Mouse (Mus musculus) layer of hippocampus, adult 11-12 months (tissue): ENCODE measurements around the gene E2f6.

ENCODE experiments used
- DNase-seq: peaks from one replicate; pipeline ENCODE4 v3.0.0; 2022; ENCODE audit warnings: low spot score

E2f6 gene

DNA sequence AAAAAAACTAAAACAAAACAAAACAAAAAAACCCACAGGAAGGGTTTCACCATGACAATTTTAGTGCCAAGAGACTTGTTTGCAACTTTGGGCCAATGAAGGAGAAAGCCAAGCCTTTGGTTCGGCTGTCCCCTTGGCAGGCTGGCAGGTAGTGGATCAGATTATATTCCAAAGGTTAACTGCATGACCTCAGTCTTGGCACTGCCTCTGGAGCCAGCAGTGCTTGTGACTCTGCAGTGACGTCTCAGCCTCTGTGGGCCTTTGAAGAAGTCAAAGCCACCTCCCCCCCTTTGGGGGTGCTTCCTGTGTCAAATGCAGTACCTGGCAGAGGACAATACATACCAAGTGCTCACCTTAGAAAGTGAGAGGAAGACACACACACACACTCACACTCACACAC lies 63.3 kb downstream of the E2f6 start:
- DNase-seq: no peak

DNA sequence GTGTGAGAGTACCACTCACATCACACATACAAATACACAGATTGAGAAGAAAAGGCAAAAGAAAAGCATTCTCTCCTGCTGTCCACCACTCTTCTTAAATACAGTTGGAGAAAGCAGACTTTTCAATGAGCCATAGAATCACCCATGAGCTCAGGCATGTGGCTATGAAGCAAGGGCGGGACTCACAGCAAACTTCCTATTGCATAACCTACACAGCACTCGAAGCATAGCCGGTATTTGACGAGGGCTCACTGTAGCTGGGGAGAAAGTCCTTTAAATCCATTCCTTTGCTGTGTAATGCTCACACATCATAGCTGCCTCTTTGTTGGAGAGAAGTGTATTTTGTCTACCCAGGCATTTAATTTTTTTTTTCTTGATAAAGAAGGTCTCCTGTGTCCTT lies 64.5 kb downstream of the E2f6 start:
- DNase-seq: no peak

DNA sequence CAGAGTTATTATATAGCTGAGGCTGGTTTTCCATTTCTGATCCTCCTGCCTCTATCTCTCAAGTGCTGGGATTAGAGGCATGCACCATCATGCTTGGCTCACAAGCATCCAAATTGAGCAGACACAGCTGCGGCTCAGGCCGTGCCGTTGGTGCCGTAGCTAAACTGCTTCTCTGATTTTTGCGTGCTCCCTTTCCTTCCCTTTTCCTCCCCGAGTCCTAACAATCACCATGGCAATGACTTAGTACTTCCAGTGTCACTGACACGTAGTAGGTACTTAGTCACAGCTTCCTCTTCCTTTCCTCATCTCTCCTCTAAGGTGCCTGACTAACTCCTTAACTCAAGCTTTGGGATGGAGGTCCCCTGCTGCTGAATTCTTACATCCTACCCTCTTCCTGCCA lies 64.9 kb downstream of the E2f6 start:
- no peak for DNase-seq

- DNase-seq: no peak
These were observed 65.9 kb downstream of the E2f6 start for GRCm38 (mm10) chr12:16876667-16877066.

GRCm38 (mm10) chr12:16877141-16877540 lies 66.4 kb downstream of the E2f6 start:
- DNase-seq: peak; percentile 35

DNA sequence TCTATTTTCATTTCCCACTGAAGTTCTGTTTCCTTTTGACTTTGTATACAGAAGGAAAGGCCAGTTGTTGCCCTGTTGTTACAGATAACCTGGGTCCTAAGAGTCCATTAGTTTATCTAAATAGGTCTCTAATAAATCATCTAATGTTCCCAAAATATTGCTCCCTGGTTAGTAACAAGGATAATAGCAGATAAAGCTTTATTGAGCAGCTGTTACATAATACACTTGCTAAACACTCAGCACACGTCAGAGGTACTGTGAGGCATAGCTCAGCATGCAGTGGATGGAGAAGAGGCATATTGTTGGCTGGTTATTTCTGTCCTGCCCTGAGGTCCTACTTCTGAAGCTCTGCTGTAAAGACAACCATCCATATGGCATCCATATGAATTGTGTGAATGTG lies 66.9 kb downstream of the E2f6 start:
- DNase-seq: no peak

DNA sequence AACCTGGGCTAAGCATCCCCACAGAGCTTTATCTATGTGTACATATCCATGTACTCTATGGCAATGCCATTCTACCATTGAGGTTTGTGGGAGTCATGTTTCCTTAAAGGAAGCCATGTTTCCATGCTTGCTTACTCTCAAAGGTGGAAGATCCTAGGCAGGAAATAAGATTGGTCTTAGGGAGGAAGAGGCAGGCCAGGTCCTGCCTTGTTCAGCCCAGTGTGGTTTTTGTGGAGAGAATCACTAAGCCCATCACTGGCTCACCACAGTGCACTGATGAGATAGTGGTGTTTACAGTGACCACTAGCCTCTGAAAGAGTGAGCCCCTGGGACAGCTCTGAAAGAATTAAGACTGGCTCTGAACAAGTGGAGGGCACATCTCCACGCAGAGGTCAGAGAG lies 68.6 kb downstream of the E2f6 start:
- no peak for DNase-seq

GRCm38 (mm10) chr12:16880077-16880476 lies 69.3 kb downstream of the E2f6 start:
- no peak for DNase-seq

- DNase-seq: no peak
These were observed 71.7 kb downstream of the E2f6 start for GRCm38 (mm10) chr12:16882442-16882841.

DNA sequence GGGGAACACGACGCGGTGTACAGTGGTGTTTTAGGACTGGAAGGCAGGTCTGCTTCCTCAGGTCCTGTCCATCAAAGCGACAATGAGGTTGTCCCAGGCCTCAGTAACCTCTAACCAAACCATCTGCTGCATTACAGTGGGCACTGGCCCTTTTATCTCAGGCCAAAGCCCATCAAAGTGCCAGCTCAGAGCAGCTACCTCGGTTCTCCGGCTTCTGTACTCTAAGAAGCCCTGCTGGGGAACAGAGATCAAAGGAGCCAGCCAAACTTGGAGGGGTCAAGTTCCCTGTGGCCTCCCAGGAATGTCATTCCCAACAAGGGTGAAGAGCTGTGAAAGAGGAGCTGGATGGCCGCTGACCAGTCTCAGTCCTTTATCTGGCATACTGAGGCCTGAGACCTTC lies 72.3 kb downstream of the E2f6 start:
- no peak for DNase-seq

DNA sequence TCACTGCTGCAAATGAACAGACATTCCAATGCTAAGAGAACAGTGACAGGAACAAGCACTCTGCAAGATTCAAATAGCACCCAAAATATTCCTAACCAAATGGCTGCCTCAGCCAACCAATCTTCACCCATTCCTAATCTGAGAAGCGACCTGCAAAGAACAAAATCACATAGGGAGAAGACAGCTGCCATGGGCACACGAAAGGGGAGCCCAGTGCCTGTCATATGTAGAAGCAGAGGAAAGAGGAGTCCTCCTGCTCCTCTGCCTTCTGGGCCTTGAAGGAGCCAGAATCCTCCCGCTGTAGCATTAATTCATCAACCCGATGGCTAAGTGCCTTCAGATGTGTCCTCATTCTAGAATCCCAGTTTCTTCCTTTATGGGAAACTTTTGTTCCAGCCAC lies 73.8 kb downstream of the E2f6 start:
- DNase-seq: no peak

- no peak for DNase-seq
These were observed 75.6 kb downstream of the E2f6 start for GRCm38 (mm10) chr12:16886354-16886753.
